Mouse (Mus musculus): ENCODE data around the gene Spire2.

DNA sequence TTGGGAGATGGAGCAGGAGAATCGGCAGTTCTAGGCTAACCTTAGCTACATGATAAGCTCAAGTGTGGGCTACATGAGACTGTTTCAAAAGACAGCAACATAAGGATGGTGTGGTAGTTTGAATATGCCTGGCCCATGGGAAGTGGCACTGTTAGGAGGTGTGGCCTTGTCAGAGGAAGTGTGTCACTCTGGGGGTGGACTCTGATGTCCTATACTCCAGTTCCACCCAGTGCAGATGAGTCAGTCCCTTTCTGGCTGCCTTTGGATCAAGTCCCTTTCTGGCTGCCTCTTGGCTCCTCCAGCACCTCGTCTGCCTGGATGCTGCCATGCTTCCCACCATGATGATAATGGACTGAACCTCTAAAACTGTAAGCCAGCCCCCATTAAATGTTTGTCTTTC is 39.7 kb upstream of the Spire2 start:
- TF ChIP-seq POLR2A (IDR thresholded peaks at IDR 0.05; ENCODE audit: low read depth, low read length) (no peak; the same call in 1 of the 2 replicates), CTCF (IDR thresholded peaks at IDR 0.05; ENCODE audit: borderline replicate concordance, insufficient read depth, low read length) (no peak)
